Mouse (Mus musculus) midbrain, embryonic 16.5 days (tissue): ENCODE measurements around the gene Spata13. TPM values are rescaled to one million over a fixed set of nuclear protein-coding genes. Genes with fewer than 3 reads are reported as not detected.
A peak's percentile ranks its signal among the peaks of the same experiment; 100 is the strongest.

Experiments
- ATAC-seq: fragments of 200-750 bp; cut with Nextera tagmentation; 2 replicates; pipeline ENCODE4 v1.8.0; 2017; ENCODE audit warnings: moderate TSS enrichment
- H3K27ac ChIP-seq: fragments of 300-500 bp; sonication (generic); 2 replicates; pipeline ENCODE4 v1.5.1; 2014; ENCODE audit warnings: mild to moderate bottlenecking, low read length, mixed read lengths
- H3K27me3 ChIP-seq: fragments of 300-500 bp; sonication (generic); 2 replicates; pipeline ENCODE4 v1.6.1; 2014; ENCODE audit warnings: low read depth, low read length, mixed read lengths; ENCODE audit not compliant: control insufficient read depth, insufficient read depth
- H3K36me3 ChIP-seq: fragments of 300-500 bp; sonication (generic); 2 replicates; pipeline ENCODE4 v1.6.1; 2014; ENCODE audit warnings: mild to moderate bottlenecking, low read length, moderate library complexity, mixed read lengths; ENCODE audit not compliant: control insufficient read depth, insufficient read depth
- H3K4me1 ChIP-seq: fragments of 300-500 bp; sonication (generic); 2 replicates; pipeline ENCODE4 v1.6.1; 2014; ENCODE audit warnings: mild to moderate bottlenecking, low read length, mixed read lengths; ENCODE audit not compliant: control insufficient read depth, insufficient read depth
- H3K4me2 ChIP-seq: fragments of 300-500 bp; sonication (generic); 2 replicates; pipeline ENCODE4 v1.6.1; 2014; ENCODE audit warnings: mild to moderate bottlenecking, low read length, mixed read lengths
- H3K4me3 ChIP-seq: fragments of 300-500 bp; sonication (generic); 2 replicates; pipeline ENCODE4 v1.5.1; 2014; ENCODE audit warnings: low read depth, mild to moderate bottlenecking, low read length, moderate library complexity, mixed read lengths
- H3K9ac ChIP-seq: fragments of 300-500 bp; sonication (generic); 2 replicates; pipeline ENCODE4 v1.6.1; 2014; ENCODE audit warnings: low read depth, low read length, mixed read lengths
- H3K9me3 ChIP-seq: fragments of 300-500 bp; sonication (generic); replicated peaks from 2 replicates; pipeline ENCODE4 v1.6.1; 2014; ENCODE audit warnings: mild to moderate bottlenecking, low read length, mixed read lengths; ENCODE audit not compliant: control insufficient read depth, poor library complexity, severe bottlenecking
- WGBS: fragments of 180-500 bp; shearing (Covaris S2); extraction: QIAGEN DNeasy Blood & Tissue Kit; methylation state at CpG from one replicate; pipeline ENCODE4 v1.1.7; 2014; 5-methylcytosine and 5-hydroxymethylcytosine counted together
- polyA plus RNA-seq: library from polyadenylated mRNA; unstranded; fragments of >200 nt; fragmentation: Nextera tagmentation; extraction: Ambion mirVana; gene quantifications from 2 replicates; pipeline ENCODE4 v1.2.1, GENCODE M21; 2015

Spata13 gene
- polyA plus RNA-seq, 1 experiment from 2014 or later: 18.4 TPM

DNA sequence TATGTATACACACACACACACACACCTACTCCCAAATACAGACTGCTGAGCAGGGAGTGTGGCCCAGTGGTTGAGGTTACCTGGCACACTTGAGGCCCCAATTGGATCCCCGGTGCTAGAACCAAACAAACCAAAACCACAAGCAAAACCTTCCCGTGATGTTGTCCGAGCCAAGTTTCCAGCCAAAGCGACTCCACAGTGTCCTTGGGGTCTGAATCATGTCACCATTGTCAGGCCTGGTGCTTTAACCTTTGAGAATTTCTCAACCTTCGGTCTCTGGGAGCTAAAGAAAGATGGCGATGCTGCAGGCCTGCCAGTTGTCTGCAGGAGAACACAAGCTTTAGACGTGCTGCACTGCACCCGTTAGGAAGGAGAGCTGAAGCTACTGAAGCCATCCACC, 26.8 kb downstream of the Spata13 start:
- Histone ChIP-seq H3K4me3 (no peak overlapping the region), H3K27ac (no peak overlapping the region), H3K27me3 (no peaks in the 10 kb centered on the region), H3K9me3 (0 out of 2 replicates have a peak, but pooled peaks cover 2% of the 10 kb centered on the region), H3K9ac (no peak overlapping the region), H3K4me1 (peaks cover 12% of the 10 kb centered on the region), H3K36me3 (no peaks in the 10 kb centered on the region), H3K4me2 (no peak overlapping the region)
- WGBS: 97% methylated on average over 8 of the region's 8 CpGs
- ATAC-seq: no peak

DNA sequence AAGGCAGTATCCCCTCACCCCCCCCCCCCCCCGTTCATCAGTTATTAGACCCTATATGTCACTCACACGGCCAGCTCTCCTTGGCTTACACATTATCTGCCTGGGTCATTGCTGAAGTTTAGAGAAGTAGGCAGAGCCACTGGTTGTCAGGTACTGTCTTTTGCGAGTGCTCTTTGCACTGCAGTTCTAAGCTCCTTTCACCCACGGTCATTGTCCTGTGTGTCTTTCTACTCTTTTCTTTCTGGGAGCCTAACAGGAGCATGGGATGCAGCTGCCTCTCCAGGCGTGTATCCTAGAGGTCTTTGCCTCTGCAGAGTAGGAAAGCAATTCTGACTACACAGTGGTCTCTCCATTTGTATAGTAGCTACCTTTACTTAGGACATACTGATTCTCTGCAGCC, 27.5 kb downstream of the Spata13 start:
- H3K36me3 ChIP-seq: no peaks in the 10 kb centered on the region
- H3K27me3 ChIP-seq: no peaks in the 10 kb centered on the region
- no peak overlapping the region for H3K27ac ChIP-seq
- no peak for ATAC-seq
- H3K4me1 ChIP-seq: peaks cover 12% of the 10 kb centered on the region
- H3K9ac ChIP-seq: no peak overlapping the region
- H3K9me3 ChIP-seq: 0 out of 2 replicates have a peak, but pooled peaks cover 2% of the 10 kb centered on the region
- 91% methylated on average over 5 of the region's 5 CpGs for WGBS
- H3K4me3 ChIP-seq: no peak overlapping the region
- no peak overlapping the region for H3K4me2 ChIP-seq

DNA sequence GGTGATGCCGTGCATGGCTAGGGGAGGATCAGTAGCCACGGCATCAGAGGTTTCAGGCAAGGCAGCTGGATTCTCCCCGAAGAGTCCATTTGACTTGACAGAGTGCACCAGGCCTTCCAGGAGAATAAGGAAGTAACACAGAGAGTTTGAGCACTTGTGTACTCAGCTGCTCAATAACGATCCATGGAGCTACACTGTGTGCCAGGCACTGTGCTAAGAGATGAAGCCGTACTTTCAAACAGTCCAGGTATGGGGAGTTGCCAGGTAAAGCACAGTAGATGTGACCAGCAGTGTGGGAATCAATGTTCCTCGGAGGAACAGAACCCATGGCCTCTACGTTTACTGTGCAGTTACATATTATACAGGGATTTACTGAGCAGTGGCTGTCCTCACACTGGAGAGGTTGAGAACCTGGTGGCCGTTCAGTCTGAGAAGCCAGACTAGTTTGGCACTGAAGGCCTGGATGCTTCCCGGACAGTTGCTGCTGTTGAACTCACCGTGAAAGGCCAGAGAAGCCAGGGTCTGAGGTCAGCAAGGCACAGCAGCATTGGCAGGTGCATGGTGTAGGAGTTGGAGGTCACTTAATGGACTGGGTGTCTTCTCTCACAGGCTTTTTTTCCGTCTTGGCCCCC, 29.6 kb downstream of the Spata13 start:
- Histone ChIP-seq H3K27me3 (no peaks in the 10 kb centered on the region), H3K27ac (no peak overlapping the region), H3K4me1 (peaks cover 10% of the 10 kb centered on the region), H3K9ac (no peak overlapping the region), H3K4me3 (no peak overlapping the region), H3K4me2 (no peak overlapping the region), H3K36me3 (no peaks in the 10 kb centered on the region), H3K9me3 (no peaks in the 10 kb centered on the region)
- 77% methylated on average over 11 of the region's 11 CpGs for WGBS
- ATAC-seq: no peak

DNA sequence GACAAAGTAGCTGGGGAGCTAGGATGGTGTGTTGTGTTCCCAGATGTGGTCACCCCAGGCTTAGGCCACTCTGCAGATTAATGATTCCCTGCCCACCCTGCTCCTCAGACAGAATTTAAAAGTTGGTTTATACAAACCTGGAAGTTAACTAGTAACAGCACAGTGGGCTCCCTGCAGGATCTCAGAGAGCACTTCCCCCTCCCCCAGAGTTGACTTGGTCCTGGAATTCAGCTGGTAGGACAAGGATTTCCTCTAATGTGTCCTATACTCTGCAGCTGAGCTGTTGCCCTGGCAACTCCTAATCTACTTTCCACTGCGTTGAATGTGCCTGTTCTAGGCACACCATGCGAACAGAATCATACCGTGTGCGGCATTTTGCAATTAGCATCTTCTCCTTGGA, 30.8 kb downstream of the Spata13 start:
- WGBS: 8% methylated on average over 4 of the region's 4 CpGs
- Histone ChIP-seq H3K9ac (no peak overlapping the region), H3K4me1 (peaks cover 10% of the 10 kb centered on the region), H3K9me3 (no peaks in the 10 kb centered on the region), H3K27ac (no peak overlapping the region), H3K27me3 (no peaks in the 10 kb centered on the region), H3K4me2 (no peak overlapping the region), H3K4me3 (no peak overlapping the region), H3K36me3 (no peaks in the 10 kb centered on the region)
- ATAC-seq: peak; percentile 66; the same call in 1 of the 2 replicates

DNA sequence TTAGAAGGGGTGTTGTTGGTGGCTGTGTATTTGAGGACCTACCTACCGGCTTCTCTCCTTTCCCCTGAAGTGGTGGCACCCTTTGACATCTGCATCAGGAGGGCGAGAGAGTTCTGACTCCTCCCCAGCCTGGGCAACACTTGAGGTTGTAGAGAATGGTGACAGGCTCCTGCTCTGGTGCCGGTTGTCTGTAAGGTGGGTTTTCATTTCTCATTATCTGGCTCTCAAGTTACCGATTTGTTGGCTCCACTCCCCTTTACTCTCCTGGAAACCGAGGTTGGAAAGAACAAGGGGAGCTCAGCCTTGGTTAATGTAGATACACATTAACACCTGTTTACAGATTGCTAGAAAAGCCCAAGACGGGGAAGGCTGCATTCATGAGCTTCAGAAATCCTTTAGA, 31.5 kb downstream of the Spata13 start:
- 59% methylated on average over 6 of the region's 6 CpGs for WGBS
- H3K9ac ChIP-seq: no peak overlapping the region
- 0 out of 2 replicates have a peak overlapping the region, but pooled peaks have one; percentile 11 for H3K27ac ChIP-seq
- peaks cover 10% of the 10 kb centered on the region for H3K4me1 ChIP-seq
- no peak overlapping the region for H3K4me2 ChIP-seq
- ATAC-seq: no peak
- H3K4me3 ChIP-seq: no peak overlapping the region
- H3K36me3 ChIP-seq: no peaks in the 10 kb centered on the region
- no peaks in the 10 kb centered on the region for H3K9me3 ChIP-seq
- no peaks in the 10 kb centered on the region for H3K27me3 ChIP-seq

DNA sequence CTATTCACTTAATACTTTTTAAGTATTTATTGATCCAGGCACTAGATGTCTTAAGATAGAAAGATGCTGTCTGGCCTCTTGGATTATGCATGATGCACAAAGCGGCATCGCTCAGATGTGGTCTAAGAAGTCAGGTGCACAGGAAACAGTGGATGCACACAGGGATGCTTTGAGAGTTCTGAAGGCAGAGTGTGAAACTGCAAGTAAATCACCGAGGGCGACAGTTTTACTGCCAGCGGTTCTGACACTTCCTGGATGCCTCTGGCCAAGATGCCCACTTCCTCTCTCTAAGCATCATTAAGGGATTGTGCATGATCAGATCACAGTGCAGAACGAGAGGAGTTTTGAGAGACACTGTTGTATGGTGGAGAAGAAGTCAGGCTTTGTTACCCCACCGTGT, 32.5 kb downstream of the Spata13 start:
- Histone ChIP-seq H3K36me3 (no peaks in the 10 kb centered on the region), H3K27ac (no peak overlapping the region), H3K4me2 (no peak overlapping the region), H3K4me1 (peaks cover 10% of the 10 kb centered on the region), H3K4me3 (no peak overlapping the region), H3K9me3 (no peaks in the 10 kb centered on the region), H3K27me3 (no peaks in the 10 kb centered on the region), H3K9ac (no peak overlapping the region)
- no peak for ATAC-seq
- 81% methylated on average over 7 of the region's 7 CpGs for WGBS

DNA sequence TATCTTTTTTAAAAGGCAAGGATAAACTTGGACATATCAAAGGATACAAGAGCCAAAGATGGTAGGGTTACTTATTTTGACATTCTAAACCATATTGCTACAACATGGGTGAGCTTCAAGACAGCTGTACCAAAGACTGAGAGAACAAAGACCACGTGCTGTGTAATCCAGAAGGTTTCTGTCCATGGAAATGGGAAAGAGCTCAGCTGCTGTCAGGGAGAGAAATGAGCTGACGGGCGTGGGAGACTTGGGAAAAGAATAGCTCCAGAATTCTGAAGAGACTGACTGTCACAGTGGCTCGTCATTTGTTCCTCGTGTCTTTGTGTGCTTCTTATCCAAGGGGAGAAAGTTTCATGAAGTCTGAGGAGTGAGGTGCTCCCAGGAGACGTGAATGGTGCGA, 36.4 kb downstream of the Spata13 start:
- no peak overlapping the region for H3K4me3 ChIP-seq
- H3K4me2 ChIP-seq: no peak overlapping the region
- no peak overlapping the region for H3K9ac ChIP-seq
- H3K36me3 ChIP-seq: no peaks in the 10 kb centered on the region
- no peak for ATAC-seq
- WGBS: 23% methylated on average over 7 of the region's 7 CpGs
- no peaks in the 10 kb centered on the region for H3K27me3 ChIP-seq
- peaks cover 4% of the 10 kb centered on the region; the same call in 1 of the 2 replicates for H3K4me1 ChIP-seq
- no peak overlapping the region for H3K27ac ChIP-seq
- no peaks in the 10 kb centered on the region for H3K9me3 ChIP-seq

DNA sequence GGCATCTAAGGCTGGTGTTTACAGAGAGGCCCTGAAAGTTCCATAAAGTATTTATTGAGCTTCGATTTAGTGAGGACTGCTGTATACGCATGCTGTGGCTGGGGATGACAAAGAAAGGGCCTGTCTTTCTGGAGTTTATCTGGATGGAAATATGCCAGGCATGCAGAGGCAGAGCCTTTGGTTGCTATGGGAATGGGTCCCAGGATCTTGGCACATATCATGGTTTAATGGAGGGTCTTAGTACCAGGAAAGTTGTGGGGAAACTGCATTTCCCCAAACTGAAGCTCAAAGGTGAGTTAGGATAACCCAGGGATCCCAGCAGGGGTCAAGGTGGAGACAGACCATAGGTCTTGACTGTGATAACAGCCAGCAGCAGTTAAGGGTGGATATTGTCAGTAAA, 37.7 kb downstream of the Spata13 start:
- Histone ChIP-seq H3K36me3 (no peaks in the 10 kb centered on the region), H3K4me3 (no peak overlapping the region), H3K4me1 (peaks cover 2% of the 10 kb centered on the region; the same call in 1 of the 2 replicates), H3K9ac (no peak overlapping the region), H3K9me3 (no peaks in the 10 kb centered on the region), H3K27ac (no peak overlapping the region), H3K27me3 (no peaks in the 10 kb centered on the region), H3K4me2 (no peak overlapping the region)
- 49% methylated on average over 2 of the region's 2 CpGs for WGBS
- no peak for ATAC-seq

DNA sequence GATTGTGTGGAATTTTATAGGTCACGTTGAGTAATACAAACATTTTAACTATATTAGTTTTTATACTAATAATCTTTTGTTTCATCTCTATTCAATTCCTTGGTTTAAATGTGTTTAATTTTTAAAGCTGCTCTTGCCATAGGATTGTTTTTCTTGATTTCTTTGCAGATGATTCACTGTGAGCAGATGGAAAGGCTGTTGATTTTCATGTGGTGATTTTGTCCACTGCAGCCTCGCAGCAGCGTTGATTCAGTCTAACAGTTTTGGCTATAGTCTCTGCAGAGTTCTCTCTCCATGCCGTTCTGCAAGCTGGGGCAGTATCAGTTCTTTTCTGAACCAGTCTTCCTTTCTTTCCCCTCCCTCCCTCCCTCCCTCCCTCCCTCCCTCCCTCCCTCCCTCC, 41.9 kb downstream of the Spata13 start:
- Histone ChIP-seq H3K36me3 (no peaks in the 10 kb centered on the region), H3K27ac (no peak overlapping the region), H3K27me3 (no peaks in the 10 kb centered on the region), H3K9ac (no peak overlapping the region), H3K4me1 (peaks cover 2% of the 10 kb centered on the region; the same call in 1 of the 2 replicates), H3K4me2 (no peak overlapping the region), H3K4me3 (no peak overlapping the region), H3K9me3 (no peaks in the 10 kb centered on the region)
- WGBS: 89% methylated on average over 4 of the region's 4 CpGs
- no peak for ATAC-seq
